ENCODE assay signal across 12 mouse cellular contexts in the genomic region with DNA sequence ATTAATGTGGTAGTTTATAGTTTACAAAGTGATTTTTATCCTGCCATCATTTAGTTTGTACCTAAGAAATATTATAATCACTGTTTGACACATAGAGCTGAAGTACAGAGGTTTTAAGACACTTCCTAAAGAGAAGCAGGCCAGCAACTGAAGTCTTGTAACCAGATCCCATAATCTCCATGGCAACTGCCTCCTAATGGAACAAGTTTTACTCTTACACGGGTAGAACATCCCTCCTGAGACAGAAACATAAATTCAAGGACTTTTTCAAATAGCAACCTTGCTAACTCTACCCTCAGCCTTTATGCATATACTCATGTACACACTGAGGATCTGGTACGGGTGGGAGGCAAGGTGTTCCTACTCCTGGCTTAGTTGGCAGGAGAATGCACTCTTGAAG.
"Had no signal": no experiment of that assay in that cellular context is flagged by ENCODE, and none has a peak within 500 bp of the region (broad histone marks: within the 10 kb centered on the region; RNA-seq: fewer than 3 reads in every experiment).

No protein-coding gene starts in this region.

- H3K36me3 ChIP-seq: limb, embryonic 10.5 days; liver, embryonic 15.5 days; midbrain, embryonic 12.5 days had no signal

- H3K4me3 ChIP-seq: limb, embryonic 10.5 days; liver, embryonic 15.5 days; midbrain, embryonic 12.5 days had no signal

- H3K4me1 ChIP-seq: limb, embryonic 10.5 days; liver, embryonic 15.5 days had no signal

- H3K27me3 ChIP-seq: liver, embryonic 15.5 days; midbrain, embryonic 12.5 days had no signal

- H3K4me2 ChIP-seq: liver, embryonic 11.5 days; liver, embryonic 15.5 days; midbrain, embryonic 12.5 days had no signal

- ATAC-seq: lung, postnatal 0 days had no signal

- H3K27ac ChIP-seq: limb, embryonic 10.5 days; liver, embryonic 15.5 days; midbrain, embryonic 12.5 days had no signal

- H3K9ac ChIP-seq: liver, embryonic 15.5 days; midbrain, embryonic 12.5 days had no signal

- DNase-seq: kidney, adult 8-10 months; kidney, postnatal 25 days; lung, adult 2 months; lung, postnatal 4 days; right cerebral cortex, postnatal 14 days; thymus, adult 18-20 months; thymus, postnatal 14 days had no signal

- H3K9me3 ChIP-seq: limb, embryonic 10.5 days; liver, embryonic 15.5 days; midbrain, embryonic 12.5 days had no signal
